Mouse (Mus musculus) T-helper 1 cell (primary cell): ENCODE results near the gene Myl6b.

Source experiments
- in situ Hi-C: fragments of 300-600 bp; cut with MboI, MseI; formaldehyde crosslinking; loops from one replicate; pipeline ENCODE4 v1.15.1; 2025; ENCODE audit warnings: high pct_unique_total_duplicates

The Myl6b gene

DNA sequence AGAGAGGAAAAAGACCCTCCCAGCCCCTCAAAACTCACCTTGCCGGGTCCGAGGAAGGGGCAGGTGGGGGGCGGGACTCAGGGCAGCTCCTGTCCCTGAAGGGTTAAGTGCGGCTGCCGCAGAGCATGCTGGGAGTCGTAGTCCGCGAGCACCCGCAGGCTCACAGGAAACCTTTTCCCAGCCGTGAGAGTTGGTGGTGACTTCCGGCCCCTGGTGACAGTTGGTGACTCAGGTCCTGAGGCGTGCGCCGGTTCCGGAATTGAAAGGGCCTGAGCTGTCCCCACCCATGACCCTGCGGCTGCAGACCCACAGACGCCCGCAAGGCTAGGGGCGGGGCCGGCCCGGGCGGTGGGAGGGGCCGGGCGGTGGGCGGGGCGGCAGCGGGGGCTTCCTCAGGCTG lies at the start of gene Myl6b:
Gene Myl6b, minus strand, starts transcription at position 96 of the 400 bp plus-strand sequence.
- in situ Hi-C loops = no loop called here

- in situ Hi-C loops = no loop called here
Observed at GRCm38 (mm10) chr10:128547361-128548032, 49.0 kb upstream of the Myl6b start, which contains the start of gene Zc3h10. Gene Zc3h10, minus strand, starts transcription at chr10:128547774.

- in situ Hi-C loops = no loop called here
Observed at GRCm38 (mm10) chr10:128546787-128547186, 48.3 kb upstream of the Myl6b start.

- in situ Hi-C loops = no loop called here
Observed at GRCm38 (mm10) chr10:128546361-128546760, 47.9 kb upstream of the Myl6b start.

GRCm38 (mm10) chr10:128545570-128545898 lies 47.0 kb upstream of the Myl6b start:
- in situ Hi-C loops = no loop called here

DNA sequence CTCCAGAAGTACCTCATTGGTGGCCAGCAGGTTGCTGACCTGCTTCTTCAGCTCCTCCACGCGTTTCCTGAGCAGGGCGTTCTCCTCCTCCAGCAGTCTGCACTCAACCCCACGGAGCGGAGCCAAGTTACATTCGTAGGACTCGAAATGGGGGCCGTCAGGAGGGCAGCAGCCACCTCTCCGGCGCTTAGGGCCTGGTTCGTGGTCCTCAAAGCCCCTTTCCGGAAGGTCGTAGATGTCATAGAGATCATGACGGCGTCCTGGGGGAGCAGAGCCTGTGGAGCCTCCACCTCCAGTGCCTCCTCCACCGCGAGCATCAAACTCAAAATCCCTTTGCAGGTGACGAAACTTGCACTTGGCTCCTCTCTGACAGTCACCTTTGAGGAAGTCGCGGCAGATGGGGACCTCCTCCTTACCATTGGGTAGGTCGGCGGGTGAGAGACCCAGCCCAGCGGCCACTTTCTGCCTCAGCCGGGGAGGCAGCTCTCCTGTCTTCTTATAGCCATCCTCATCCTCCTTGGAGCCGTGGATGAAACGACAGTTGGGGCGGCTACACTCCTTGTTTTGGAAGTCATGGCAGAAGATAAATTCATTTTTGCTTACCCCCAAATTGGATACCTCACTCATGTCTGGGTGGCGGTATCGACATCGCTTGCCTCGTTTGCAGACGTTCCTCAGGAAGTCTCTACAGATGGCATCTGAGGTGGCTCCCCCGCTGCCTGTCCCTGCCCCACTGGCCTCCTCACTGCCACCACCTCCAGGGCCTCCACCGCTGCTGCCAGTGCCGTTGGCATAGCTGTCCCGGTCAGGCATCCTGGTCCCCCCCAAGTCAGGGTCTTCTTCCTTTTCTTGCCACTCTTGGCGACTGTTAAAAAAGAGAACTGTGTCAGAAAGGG lies 46.4 kb upstream of the Myl6b start:
- in situ Hi-C loops = no loop called here

- in situ Hi-C loops = no loop called here
Observed at GRCm38 (mm10) chr10:128544151-128544657, 45.7 kb upstream of the Myl6b start.

GRCm38 (mm10) chr10:128543100-128543499 lies 44.6 kb upstream of the Myl6b start:
- in situ Hi-C loops = no loop called here

DNA sequence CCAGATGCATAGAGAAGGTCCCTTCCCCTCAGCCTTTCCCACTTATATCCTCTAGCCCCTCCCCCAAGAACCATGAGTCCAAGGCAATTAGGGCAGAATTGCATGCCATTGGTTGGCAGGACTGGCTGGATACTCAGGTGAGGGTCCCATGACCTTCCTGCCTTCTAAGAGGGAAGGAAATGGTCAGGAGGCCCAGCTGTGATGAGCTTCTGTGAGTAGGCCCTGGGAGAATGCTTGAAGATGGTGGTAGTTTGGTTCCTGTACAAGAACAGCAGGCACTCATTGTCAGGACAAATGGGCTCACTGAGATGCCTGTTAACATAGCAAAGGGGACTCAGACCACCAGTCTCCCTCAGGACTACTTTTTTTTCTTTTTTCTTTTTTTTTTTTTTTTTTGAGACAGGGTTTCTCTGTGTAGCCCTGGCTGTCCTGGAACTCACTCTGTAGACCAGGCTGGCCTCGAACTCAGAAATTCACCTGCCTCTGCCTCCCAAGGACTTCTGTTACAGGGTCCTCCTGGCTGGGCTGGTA lies 39.9 kb upstream of the Myl6b start:
- in situ Hi-C loops = no loop called here

DNA sequence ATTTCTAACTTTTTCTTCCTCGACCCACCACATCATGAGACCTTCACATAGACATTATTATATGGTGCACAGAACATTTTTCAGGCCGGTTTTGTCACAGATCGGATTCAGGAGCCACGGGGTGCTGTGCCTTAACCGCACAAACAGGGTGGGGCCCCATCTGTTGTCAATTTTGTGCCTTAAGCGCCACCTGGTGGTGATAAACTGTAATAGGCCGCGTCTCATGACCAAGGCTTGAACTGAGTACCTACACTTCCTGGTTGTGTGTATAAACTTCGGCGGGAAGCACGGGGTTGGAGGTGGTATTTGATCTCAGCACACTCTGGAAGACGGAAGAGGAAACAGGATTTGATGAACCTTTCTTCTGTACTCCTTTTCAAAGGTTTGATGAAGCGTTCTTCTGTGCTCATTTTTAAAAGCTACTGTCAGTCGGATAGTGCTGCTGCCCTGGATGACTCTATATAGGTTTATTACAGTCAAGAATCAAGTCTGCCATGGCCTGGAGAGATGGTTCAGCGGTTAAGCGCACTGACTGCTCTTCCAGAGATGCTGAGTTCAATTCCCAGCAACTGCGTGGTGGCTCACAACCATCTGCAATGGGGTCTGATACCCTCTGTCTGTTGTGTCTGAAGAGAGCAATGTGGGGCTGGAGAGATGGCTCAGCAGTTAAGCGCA lies 37.9 kb upstream of the Myl6b start:
- in situ Hi-C loops = no loop called here

- in situ Hi-C loops = no loop called here
Observed at GRCm38 (mm10) chr10:128535624-128536265, 37.3 kb upstream of the Myl6b start.

DNA sequence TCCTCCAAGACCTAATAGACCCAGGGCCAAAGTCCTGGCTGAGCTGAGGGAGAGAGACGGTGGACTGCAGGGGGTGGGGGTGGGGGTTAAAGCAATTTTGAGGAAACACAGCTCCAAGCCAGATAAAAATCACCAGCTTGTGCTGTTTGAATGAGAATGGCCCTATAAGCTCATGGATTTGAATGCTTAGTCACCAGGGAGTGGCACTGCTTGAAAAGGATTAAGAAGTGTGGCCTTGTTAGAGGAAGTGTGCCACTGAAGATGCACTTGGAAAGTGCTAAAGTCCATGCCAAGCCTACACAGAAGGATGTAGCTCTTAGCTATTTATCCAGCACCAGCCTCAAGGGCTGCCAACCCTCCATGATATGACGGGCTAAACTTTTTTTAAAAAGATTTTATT lies 36.7 kb upstream of the Myl6b start:
- in situ Hi-C loops = no loop called here

- in situ Hi-C loops = no loop called here
Observed at GRCm38 (mm10) chr10:128526366-128527356, 28.2 kb upstream of the Myl6b start.

GRCm38 (mm10) chr10:128525671-128526308 lies 27.3 kb upstream of the Myl6b start, which contains the start of gene Esyt1:
Gene Esyt1, minus strand, starts transcription at chr10:128525871.
- in situ Hi-C loops = no loop called here

DNA sequence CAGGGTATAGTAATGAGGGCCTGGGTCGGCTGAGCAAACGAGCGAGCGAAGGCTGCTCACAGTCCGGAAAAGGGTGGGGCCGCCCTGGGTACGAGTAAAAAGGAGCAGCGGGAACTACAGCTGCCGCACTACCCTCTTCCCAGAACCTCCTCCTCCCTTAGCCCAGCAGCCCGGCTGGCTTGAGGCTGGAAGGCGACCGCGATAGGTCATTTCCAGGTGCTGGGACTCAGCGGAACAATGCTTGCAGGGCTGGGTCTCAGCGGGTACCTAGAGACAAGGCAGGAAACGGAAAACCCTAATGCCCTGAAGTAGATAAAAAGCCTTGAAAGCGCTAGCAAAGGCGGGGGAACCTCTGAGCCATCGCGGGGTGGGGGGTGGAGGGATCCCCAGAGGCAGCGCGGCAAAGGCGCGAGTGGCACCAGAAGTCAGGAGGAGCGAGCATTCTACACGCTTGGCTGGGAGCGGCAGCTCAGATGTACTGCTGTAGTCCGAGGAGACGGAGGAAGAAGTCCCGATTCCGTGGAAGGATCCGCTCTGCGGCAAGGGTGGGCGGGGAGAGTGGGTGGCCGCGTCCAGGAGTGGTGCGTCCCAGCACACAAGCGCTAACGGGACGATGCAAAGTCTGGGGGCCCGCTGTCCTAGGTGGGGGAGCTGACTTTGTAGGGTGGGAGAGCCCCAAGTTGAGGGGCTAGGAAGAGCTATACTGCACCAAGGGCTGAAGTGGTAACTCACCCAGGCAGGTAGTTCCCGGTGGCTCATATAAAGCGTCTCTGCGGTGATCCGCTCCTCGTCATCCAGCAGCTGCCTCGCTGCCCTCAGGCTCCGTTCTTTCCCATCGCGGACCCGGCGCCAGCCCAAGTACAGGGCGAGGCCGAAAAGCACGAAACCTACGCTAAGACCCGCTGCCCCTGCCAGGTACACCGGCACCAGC lies 26.5 kb upstream of the Myl6b start:
- in situ Hi-C loops = no loop called here

GRCm38 (mm10) chr10:128524111-128524731 lies 25.7 kb upstream of the Myl6b start:
- in situ Hi-C loops = no loop called here

- in situ Hi-C loops = no loop called here
Observed at GRCm38 (mm10) chr10:128522351-128522750, 23.9 kb upstream of the Myl6b start.

GRCm38 (mm10) chr10:128520591-128520990 lies 22.1 kb upstream of the Myl6b start:
- in situ Hi-C loops = no loop called here
